Mouse (Mus musculus): ENCODE results near the gene Fam124a. TPM values are rescaled to one million over a fixed set of nuclear protein-coding genes. Genes with fewer than 3 reads are reported as not detected.
"Not testable (repeated sequence)": the region's sequence is repeated elsewhere in the genome, so short reads cannot be mapped to it uniquely, and the experiment has no call there.

The Fam124a gene
- total RNA-seq, 2 experiments from 2014 or later = 3.6 to 4.3 TPM

DNA sequence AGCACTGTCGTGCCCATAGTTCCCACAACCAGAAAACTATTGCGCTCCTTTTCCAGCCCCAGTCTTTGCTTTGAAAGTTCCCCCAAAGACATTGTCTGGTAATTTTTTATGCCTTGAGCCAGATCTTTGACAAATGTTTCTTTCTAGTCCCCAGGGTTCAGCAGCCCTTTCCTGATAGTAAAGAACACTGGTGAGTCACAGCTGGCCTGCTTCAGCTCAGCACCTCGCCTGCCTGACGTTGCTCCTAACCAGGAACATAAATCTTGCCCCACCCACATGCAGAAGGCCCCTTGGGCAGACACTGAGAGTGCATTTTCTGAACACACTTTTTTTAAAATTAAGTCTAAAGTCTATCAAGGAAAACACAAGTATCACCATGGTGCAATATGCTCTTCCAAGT lies 14.8 kb downstream of the Fam124a start:
- intact Hi-C loops (cut with DNase I) = no loop called here
- peak; percentile 20 to 24 for DNase-seq

DNA sequence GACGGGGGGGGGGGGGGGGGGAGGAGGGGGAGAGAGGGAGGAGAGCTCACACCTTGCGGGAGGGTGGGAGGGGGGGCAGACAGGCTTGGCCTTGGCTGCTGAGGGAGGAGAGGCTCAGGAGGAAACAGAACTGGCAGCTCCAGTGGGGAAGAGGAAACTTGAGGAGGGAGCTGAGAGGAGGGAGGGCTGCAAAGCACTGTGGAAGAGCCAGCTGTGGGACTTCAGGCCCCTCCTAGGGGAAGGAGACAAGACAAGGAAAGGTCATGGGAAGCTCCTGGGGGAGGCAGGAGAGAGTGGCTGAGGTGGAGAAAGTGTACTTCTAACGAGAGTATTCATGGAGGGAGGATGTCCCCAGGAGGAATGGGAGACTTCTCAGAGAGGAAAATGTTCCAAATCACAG lies 17.9 kb downstream of the Fam124a start:
- intact Hi-C loops (cut with DNase I) = no loop called here

DNA sequence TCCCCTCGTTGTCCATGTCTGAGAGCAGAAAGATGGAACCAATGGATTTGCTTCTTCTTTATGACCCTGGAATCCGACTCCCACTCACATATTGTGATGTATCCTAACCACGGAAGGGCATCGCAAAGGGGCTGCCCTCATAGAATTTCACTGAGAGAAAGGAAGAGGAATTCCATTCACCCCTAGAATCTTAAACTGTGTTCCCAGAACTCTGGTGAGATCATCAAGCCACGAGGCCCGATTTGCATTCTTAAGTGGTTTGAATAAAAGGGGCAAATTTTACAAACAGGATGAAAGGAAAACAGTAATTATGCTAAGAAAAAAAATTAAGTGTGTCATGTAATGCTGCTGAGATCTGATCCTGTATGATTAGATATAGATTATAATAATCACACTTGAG lies 19.4 kb downstream of the Fam124a start:
- no peak for DNase-seq
- intact Hi-C loops (cut with DNase I) = no loop called here

More for the DNA sequence above, 17.9 kb downstream of the Fam124a start:
- DNase-seq = no peak

DNA sequence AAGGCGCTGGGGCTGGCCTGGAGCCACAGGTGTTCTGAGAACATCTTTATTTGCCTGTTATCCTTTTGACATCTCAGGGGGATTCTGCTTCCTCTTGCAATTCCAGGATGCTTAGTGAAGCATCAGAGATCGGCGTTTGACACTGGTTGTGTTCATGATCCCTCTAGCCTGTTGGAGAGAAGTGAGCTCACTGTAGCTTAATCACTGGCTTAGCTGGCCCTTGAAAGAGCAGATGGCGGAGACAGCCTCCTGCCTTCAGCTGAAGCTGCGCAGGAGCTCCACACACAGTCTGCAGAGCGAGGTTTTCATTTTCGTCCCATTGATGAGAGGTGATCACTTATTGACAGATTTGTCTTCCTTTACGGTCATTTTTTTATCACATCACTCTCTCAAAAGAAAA lies 20.3 kb downstream of the Fam124a start:
- intact Hi-C loops (cut with DNase I) = no loop called here
- DNase-seq = no peak

DNA sequence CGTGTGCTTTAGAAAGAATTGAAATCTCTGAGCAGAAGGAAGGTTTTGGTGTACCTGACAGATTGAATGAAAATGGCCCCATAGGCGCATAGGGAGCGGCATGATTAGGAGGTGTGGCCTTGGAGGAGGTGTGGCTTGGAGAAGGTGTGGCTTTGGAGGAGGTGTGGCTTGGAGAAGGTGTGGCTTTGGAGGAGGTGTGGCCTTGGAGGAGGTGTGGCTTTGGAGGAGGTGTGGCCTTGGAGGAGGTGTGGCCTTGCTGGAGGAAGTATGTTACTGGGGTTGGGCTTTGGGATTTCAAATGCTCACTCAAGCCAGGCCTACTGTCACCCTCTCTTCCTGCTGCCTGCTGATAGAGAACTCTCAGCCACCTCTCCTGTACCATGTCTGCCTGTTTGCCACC lies 25.4 kb downstream of the Fam124a start:
- intact Hi-C loops (cut with DNase I) = no loop called here
- DNase-seq = no peak

DNA sequence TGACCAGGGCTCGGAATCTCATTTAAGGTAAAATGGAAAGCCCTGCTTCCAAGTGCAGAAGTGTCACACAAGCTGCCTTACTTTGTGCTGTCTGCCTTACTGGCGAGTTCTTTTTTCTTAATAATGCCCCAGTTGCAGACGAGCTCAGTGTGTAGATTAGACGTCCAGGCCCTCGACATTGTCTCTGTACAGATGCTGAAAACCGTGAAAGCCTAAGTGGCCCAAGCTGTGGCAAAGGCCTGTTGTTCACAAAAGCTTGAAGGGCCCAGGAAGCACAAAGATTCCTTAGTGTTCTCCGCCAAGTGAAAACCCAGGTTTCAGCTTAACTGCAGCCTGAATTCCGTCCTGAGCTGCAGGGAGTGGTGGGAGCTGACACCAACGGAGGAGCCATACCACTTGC lies 26.2 kb downstream of the Fam124a start:
- intact Hi-C loops (cut with DNase I) = no loop called here
- DNase-seq = no peak

DNA sequence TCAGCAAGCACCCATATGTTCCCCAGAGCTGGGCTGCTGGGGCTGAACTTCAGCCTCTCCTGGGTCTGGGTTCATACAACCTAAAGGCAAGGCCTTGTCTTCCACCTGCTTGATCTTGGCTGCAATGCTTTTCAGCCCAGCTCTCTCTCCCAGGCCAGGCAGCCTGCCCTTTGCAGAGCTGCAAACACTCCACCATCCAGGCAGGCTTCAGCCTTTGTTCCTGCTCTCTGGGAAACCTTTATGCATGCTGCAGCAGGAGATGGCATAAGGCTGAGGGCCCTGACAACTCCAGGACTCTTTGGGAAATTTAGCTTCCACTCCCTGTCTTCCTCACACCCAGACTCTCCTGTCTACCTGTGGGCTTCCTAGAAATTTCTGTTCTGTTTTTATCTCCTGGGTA lies 29.1 kb downstream of the Fam124a start:
- DNase-seq = no peak
- intact Hi-C loops (cut with DNase I) = no loop called here

DNA sequence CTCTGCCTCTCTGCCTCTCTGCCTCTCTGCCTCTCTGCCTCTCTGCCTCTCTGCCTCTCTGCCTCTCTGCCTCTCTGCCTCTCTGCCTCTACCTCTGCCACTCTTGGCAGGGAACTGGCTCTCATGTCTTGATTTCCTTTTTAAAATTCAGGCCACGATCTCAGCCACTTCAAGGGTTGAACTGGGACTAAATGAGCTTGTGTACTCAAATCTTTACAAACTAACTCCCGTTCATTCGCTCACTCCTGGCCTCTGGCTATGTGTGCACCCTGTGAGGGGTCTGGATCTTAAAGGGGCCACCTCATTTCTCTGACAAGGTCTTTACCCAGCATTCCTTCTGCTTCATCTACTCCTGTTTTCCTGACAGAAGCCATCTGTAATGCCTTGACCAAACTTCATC lies 29.8 kb downstream of the Fam124a start:
- intact Hi-C loops (cut with DNase I) = no loop called here
- no peak for DNase-seq

DNA sequence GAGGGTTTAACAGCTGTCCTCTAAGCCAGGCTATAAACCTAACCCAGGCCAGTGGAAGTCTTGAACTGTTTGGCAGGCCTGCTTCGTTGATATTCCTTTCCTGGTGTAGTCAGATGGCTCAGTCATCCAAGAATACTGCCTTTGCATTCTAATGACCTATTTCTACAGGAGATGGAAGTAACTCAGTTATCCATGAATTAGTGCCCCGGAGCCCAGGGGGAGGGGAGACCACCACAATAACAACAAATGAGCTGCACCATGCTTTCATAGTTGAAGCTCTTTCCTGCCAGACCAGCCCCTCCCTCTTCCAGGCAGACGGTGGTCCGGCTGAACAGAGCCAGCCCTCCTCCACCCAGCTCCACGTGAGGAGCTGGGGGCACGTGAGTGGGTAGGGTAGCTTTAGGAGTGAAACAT lies 44.6 kb downstream of the Fam124a start:
- DNase-seq = no peak
- intact Hi-C loops (cut with DNase I) = no loop called here

DNA sequence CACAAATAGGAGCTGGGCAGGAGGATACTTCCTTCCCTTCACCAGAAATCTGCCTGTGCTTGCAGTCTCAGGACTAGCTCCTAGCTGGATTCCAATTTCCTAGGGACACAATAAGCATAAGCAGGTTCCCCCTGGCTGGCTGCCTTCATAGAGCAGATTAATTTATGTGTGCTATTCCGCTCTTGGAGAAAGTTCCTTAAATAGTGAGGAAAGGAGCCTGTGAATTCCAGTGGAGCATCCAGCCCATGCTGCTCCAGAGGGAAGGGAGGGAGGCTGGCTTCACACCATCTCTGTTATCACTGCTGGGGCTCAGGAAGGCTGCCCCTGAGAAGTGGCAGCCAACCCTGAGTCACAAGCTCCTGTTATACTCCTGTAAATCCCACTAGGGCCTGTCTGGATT lies 46.7 kb downstream of the Fam124a start:
- intact Hi-C loops (cut with DNase I) = no loop called here
- no peak for DNase-seq

DNA sequence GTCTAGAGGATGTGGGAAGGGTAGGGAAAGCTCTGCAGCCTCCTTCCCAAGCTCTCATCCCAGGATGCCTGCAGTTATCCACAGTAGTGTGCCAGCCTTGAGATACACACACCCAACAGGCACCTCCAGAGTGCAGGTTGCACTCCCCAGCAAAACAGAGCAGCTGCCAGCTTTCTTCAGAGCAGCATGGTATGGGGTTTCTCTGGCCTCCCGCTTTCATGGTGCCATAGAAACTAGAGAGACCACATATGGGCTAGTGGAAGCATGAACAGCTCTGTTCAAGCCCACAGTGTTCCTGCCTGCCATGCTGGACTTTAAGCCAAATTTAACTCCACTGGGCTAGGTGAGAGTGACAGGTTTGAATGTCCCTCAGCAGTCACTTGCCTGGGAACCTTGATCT lies 47.3 kb downstream of the Fam124a start:
- intact Hi-C loops (cut with DNase I) = no loop called here
- no peak for DNase-seq

DNA sequence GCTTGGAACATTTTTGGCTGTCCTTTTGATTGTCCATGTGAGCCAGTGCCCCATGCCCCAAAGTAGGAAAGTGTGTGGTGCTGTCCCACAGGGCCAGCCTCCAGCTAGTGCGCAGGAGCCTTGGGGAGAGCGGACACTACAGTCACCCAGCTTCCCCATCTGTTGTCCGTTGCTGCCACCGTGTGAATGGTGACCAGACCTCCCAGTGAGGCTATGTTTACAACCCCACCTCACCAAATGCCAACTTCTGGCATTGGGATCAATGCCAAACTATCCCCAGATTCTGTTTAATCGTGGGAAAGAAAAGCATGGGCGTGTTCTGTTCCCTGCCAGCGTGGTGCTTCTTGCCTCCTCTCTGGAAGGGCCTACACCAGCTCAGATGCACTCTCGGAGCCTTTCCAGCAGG lies 52.3 kb downstream of the Fam124a start:
- intact Hi-C loops (cut with DNase I) = loop anchor here (5.0 kb wide), 1 partner anchor 115 kb away; no protein-coding TSS in a partner anchor
- DNase-seq = no peak

DNA sequence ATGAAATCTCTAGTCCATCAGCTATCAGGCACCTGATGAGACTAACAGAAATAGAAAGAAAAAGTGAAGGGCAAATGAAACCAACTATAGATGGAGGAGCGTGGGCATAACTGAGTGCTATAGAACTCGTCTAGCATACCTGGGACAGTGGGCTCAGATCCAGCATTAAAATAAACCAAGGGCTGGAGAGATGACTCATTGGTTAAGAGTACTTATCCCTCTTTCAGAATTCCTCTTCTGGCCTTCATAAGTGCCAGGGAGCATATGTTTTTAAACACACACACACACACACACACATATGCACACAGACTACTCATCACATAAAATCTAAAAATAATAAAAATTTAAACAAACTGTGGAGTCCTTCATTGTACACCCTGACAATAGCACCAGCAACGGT lies 54.4 kb downstream of the Fam124a start:
- intact Hi-C loops (cut with DNase I) = loop anchor here (5.0 kb wide), 1 partner anchor 118 kb away; no protein-coding TSS in a partner anchor

DNA sequence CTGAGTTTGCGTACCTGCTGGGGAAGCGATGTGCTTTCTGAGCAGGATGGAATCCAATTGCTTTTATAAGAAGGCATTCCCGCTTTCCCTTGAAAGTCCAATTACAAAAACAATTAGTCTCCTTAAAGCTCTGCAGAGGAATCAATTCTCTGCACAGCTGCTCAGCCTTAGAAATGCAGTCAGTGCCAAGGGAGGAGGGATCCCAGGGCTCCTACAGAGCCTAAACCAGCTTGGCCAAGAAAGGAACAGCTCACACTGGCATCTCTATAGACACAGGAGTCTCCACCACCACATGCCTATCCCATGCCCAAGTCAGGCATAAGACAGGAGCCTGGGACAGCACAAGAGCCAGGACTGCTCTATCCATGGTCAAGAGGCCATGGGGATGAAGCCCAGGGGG lies 66.9 kb downstream of the Fam124a start:
- intact Hi-C loops (cut with DNase I) = no loop called here
- DNase-seq = no peak

More for the DNA sequence above, 54.4 kb downstream of the Fam124a start:
- no peak for DNase-seq

DNA sequence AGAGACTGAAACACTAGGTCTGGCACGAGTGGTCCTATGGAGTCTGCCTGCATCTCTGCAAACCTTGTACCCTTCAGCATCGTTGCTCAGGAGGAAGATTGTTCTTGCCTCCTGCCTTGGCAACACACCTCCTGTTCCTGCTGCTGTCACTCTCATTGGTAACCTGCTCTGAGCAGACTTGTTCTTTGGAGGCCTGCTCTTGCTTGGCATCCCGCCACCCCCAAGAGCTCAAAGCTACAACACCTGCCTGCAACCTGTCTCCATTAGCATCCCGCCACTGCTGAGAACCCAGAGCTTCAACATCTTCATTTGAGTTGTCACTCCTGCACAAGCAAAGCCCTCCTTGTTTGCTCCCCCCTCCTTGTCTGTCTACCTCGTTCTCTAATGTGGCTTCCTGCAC lies 72.4 kb downstream of the Fam124a start:
- intact Hi-C loops (cut with DNase I) = no loop called here

DNA sequence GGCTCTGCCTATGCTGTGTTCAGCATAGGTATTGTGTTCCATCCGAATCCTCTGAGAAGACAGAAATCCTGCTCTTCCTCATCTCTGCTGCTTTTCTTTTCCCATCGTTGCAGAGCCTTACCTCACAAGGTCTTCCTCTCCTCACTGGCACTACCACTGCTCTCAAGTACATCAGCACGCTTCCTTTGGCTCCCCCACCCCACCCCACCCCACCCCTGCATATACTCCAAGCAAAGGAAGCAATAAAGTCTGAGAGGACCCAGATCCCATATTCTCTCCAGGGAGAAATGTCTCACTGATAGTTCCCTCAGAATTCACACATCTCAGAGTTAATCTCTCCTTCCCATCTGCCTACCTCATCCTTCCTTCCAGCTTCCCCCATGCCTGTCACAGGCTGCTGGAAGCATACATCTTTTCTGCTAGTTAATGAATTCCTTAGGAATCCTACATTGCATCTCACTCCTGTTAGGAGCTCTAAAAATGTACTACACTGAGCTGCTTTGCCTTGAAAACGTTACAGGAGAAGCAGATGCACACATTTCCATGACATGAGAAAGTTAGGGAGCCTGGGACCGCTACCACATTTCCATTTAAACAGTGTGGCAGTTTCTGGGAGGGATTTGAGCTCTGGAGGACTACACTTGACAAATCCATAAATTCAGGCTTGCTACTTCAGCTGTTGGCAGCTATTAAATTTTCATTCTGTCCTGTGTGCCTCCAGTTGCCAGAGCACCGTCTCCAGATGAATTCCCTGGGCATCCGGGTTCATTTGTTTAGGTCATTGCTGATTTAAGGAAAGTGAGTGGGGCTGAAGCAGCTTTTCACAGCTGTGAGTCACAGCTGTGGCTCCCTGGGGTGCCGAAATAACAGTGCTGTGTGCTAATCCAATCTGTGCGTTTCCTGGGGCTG lies 82.2 kb downstream of the Fam124a start:
- DNase-seq = peak; percentile 11 to 26
- intact Hi-C loops (cut with DNase I) = loop anchor here (5.0 kb wide), 2 partner anchors 145 to 340 kb away; no protein-coding TSS in a partner anchor

More for the DNA sequence above, 72.4 kb downstream of the Fam124a start:
- no peak for DNase-seq

DNA sequence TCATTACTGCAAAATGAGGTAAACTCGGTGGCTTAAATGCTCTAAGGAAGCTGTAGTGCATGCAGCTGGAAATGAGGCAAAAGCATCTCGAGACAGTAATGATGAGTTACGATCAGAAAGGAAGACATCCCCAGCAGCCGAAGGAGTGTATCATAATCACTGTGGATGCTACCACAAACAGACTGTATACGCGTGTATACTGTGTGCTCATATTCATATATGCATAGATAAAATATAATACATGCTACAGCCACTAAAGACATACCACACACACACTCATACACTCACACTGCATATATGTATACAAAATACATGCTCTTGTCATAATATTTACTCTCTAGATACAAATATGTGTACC lies 82.8 kb downstream of the Fam124a start:
- intact Hi-C loops (cut with DNase I) = loop anchor here (5.0 kb wide), 2 partner anchors 146 to 339 kb away; no protein-coding TSS in a partner anchor
- no peak for DNase-seq

DNA sequence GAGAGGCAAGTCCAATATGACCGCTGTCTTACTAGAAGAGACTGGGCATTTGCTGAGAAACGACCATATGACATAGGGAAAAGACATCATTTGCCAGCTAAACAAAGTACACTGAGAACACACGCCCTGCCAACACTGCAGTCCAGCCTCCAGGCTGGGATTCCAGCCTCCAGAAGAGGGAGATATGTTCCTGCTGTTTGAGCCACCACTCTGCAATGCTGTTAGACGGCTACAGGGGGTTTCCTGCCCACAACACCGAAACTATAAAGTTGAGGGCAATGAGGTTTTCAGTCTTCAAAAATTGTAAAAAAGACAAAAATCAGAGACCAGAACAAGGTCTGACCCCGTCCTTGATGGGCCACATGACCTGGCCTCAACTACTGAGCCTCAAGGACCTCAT lies 83.6 kb downstream of the Fam124a start:
- DNase-seq = peak; percentile 22 to 36
- intact Hi-C loops (cut with DNase I) = loop anchor here (5.0 kb wide), 2 partner anchors 147 to 338 kb away; no protein-coding TSS in a partner anchor

DNA sequence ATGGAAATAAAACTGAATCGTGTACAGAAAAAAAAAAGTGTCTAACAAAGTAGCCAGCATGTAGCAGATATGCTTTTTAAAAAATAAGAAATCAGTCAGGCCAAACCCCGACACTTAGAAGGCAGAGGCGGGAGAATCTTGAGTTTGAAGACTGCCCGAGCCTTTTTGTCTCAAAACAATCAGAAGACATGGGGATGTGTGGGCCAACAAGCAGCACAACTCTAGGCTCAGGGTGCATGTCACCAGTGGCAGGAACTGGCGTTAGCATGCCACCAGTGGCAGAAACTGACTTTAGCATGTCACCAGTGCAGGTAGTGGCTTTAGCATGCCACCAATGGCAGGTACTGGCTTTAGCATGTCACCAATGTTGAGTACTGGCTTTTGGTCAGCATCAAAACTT lies 84.0 kb downstream of the Fam124a start:
- intact Hi-C loops (cut with DNase I) = loop anchor here (5.0 kb wide), 2 partner anchors 147 to 338 kb away; no protein-coding TSS in a partner anchor
- no peak for DNase-seq

DNA sequence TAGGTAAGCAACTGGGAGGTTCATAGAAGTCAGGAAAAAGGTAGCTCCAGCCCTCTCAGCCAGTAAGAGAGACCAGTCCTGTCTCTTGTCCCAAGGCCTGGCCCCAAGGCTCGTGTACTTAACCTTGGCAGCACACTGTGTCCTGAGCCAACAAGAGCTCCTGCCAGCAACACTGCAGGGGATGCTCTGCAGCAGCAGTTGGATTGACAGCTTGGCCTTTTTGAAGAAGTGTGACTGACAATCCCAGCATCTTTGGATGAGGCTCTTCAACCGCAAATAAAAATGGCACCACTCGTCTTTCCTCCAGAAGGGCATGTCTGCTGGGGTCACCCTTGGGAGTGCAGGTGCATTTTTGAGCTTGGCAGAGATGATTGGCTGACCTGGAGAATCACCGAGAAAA lies 84.9 kb downstream of the Fam124a start:
- intact Hi-C loops (cut with DNase I) = no loop called here

DNA sequence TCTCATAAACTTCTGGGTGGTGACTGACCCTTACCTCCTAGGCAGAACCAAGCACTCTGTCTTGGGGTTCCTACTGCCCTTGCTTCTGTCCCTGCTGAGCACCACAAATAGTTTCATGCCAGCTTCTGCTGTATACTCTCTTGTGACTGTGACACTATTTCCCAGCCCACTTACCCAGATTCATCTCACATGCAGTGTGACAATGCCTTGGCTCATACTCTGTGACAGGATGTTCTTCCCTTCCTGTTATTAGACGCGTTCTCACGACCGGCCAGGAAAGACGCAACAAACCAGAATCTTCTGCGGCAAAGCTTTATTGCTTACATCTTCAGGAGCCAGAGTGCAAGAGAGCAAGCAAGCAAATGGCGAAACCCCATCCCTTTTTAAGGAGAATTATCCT lies 86.8 kb downstream of the Fam124a start:
- DNase-seq; intact Hi-C loops (cut with DNase I): not testable (repeated sequence)

More for the DNA sequence above, 84.9 kb downstream of the Fam124a start:
- DNase-seq = no peak

DNA sequence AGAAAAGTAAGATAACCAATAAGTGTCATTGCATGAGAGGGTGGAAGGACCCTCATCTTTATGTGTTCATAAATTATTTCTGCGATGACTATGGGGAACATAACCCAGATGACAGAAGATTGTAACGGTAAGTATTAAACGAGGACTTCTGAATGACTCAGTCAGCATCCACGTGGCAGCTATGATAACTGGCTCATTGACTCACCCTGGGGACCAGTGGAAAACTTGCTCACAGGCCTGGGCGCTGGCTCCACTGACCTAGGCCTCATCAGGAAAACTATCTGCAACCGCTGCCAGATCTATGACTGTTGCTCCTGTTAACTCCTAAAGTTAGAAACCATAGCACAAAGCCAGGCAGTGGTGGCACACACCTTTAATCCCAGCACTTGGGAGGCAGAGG lies 92.9 kb downstream of the Fam124a start:
- intact Hi-C loops (cut with DNase I) = no loop called here
- DNase-seq = no peak
